Mouse (Mus musculus) testis, adult 2 months (tissue): ENCODE data around the gene Fam173a. TPM values are rescaled to one million over a fixed set of nuclear protein-coding genes. Genes with fewer than 3 reads are reported as not detected.

Source experiments
- H3K27ac ChIP-seq: fragments of 200-500 bp; 2 replicates; pipeline ENCODE4 v1.5.1; 2012; ENCODE audit warnings: low read depth, low read length; ENCODE audit not compliant: control insufficient read depth, insufficient read depth
- H3K27me3 ChIP-seq: fragments of 200-500 bp; 2 replicates; pipeline ENCODE4 v1.6.1; 2012; ENCODE audit warnings: mild to moderate bottlenecking, low read length, moderate library complexity; ENCODE audit not compliant: control insufficient read depth, insufficient read depth
- H3K36me3 ChIP-seq: fragments of 200-500 bp; 2 replicates; pipeline ENCODE4 v1.6.1; 2012; ENCODE audit warnings: mild to moderate bottlenecking, low read length; ENCODE audit not compliant: control insufficient read depth, insufficient read depth
- H3K4me1 ChIP-seq: fragments of 200-500 bp; 2 replicates; pipeline ENCODE4 v1.6.1; 2012; ENCODE audit warnings: low read length; ENCODE audit not compliant: control insufficient read depth, insufficient read depth
- H3K4me3 ChIP-seq: fragments of 200-500 bp; 2 replicates; pipeline ENCODE4 v1.5.1; 2012; ENCODE audit warnings: low read depth, mild to moderate bottlenecking, low read length, moderate library complexity, mixed read lengths; ENCODE audit not compliant: control insufficient read depth
- CTCF ChIP-seq: fragments of 200-500 bp; IDR thresholded peaks from 2 replicates; pipeline ENCODE4 v1.5.1; 2012; ENCODE audit warnings: low read depth, mild to moderate bottlenecking, inconsistent platforms, low read length, moderate library complexity; ENCODE audit not compliant: control insufficient read depth, insufficient read depth, insufficient replicate concordance
- POLR2A ChIP-seq: fragments of 200-500 bp; IDR thresholded peaks from 2 replicates; pipeline ENCODE4 v1.6.1; 2012; ENCODE audit warnings: low read depth, mild to moderate bottlenecking, inconsistent platforms, low read length, moderate library complexity; ENCODE audit not compliant: control insufficient read depth
- polyA plus RNA-seq: library from polyadenylated mRNA; depleted of rRNA; stranded (reverse); fragments of >200 nt; gene quantifications from 2 replicates; pipeline ENCODE4 v1.2.3, GENCODE M21; 2012; rRNA removed

Fam173a gene
- 49.8 and 55.5 TPM in 2 replicates for polyA plus RNA-seq

- Histone ChIP-seq H3K27ac (peak within 1 kb of the TSS; percentile 80), H3K27me3 (no peaks in the 10 kb centered on the region), H3K4me1 (peaks cover 27% of the 10 kb centered on the region), H3K4me3 (peak within 1 kb of the TSS; percentile 93), H3K36me3 (no peaks in the 10 kb centered on the region)
- TF ChIP-seq POLR2A: no peak
- no peak for TF ChIP-seq CTCF
Measured at GRCm38 (mm10) chr17:25792615-25793014, at the start of gene Fam173a. TSS of gene Fam173a (minus strand) at chr17:25792901.

- Histone ChIP-seq H3K4me3 (no peak within 1 kb of the TSS), H3K36me3 (no peaks in the 10 kb centered on the region), H3K27ac (no peak within 1 kb of the TSS), H3K4me1 (peaks cover 18% of the 10 kb centered on the region), H3K27me3 (no peaks in the 10 kb centered on the region)
- TF ChIP-seq POLR2A: no peak
- no peak for TF ChIP-seq CTCF
Measured at GRCm38 (mm10) chr17:25841117-25841880, 48.6 kb upstream of the Fam173a start, which contains the start of gene Gm20683. TSS of gene Gm20683 (minus strand) at chr17:25841763.

GRCm38 (mm10) chr17:25840519-25840918 lies 47.8 kb upstream of the Fam173a start:
- Histone ChIP-seq H3K27me3 (no peaks in the 10 kb centered on the region), H3K4me1 (peaks cover 22% of the 10 kb centered on the region), H3K36me3 (no peaks in the 10 kb centered on the region), H3K27ac (no peak overlapping the region), H3K4me3 (no peak overlapping the region)
- TF ChIP-seq CTCF (no peak), POLR2A (no peak)

- no peak overlapping the region for H3K4me3 ChIP-seq
- peaks cover 19% of the 10 kb centered on the region for H3K4me1 ChIP-seq
- no peak overlapping the region for H3K27ac ChIP-seq
- H3K27me3 ChIP-seq: no peaks in the 10 kb centered on the region
- TF ChIP-seq POLR2A (no peak), CTCF (no peak)
- H3K36me3 ChIP-seq: no peaks in the 10 kb centered on the region
Measured at GRCm38 (mm10) chr17:25839455-25840235, 46.9 kb upstream of the Fam173a start.

GRCm38 (mm10) chr17:25838904-25839303 lies 46.2 kb upstream of the Fam173a start:
- Histone ChIP-seq H3K27me3 (no peaks in the 10 kb centered on the region), H3K27ac (no peak overlapping the region), H3K4me3 (no peak overlapping the region), H3K36me3 (no peaks in the 10 kb centered on the region), H3K4me1 (peaks cover 26% of the 10 kb centered on the region)
- TF ChIP-seq CTCF: no peak
- no peak for TF ChIP-seq POLR2A

- Histone ChIP-seq H3K4me3 (no peak overlapping the region), H3K36me3 (no peaks in the 10 kb centered on the region), H3K4me1 (peaks cover 31% of the 10 kb centered on the region), H3K27ac (peak overlapping the region; percentile 23), H3K27me3 (no peaks in the 10 kb centered on the region)
- no peak for TF ChIP-seq CTCF
- TF ChIP-seq POLR2A: no peak
Measured at GRCm38 (mm10) chr17:25837533-25837932, 44.8 kb upstream of the Fam173a start.

GRCm38 (mm10) chr17:25837076-25837410 lies 44.3 kb upstream of the Fam173a start, which contains the start of gene Rhbdl1:
TSS of gene Rhbdl1 (minus strand) at chr17:25837295.
- TF ChIP-seq CTCF (no peak), POLR2A (no peak)
- peaks cover 33% of the 10 kb centered on the region for H3K4me1 ChIP-seq

More at GRCm38 (mm10) chr17:25837076-25837410, 44.3 kb upstream of the Fam173a start, which contains the start of gene Rhbdl1:
- peak within 1 kb of the TSS; percentile 23 for H3K27ac ChIP-seq
- H3K36me3 ChIP-seq: no peaks in the 10 kb centered on the region
- H3K4me3 ChIP-seq: peak within 1 kb of the TSS; percentile 30
- H3K27me3 ChIP-seq: no peaks in the 10 kb centered on the region
